Comparison of ENCODE assay signal across 20 mouse cellular contexts in genomic region chr2:164566997-164567396, GRCm38 (mm10). TPM values are rescaled to one million over a fixed set of nuclear protein-coding genes. Genes with fewer than 3 reads are reported as not detected.
A peak's percentile ranks its signal among the peaks of the same experiment; 100 is the strongest.
DNase-seq lines count a peak whose midpoint lies in the region; TF ChIP-seq lines count a peak whose summit lies in the region.
"Had no signal": no experiment of that assay in that cellular context is flagged by ENCODE, and none has a peak within 500 bp of the region (broad histone marks: within the 10 kb centered on the region; RNA-seq: fewer than 3 reads in every experiment).

No protein-coding gene starts in this region.

- no peaks in the 10 kb centered on the region for H3K36me3 ChIP-seq in heart, embryonic 10.5 days
- H3K36me3 ChIP-seq: forebrain, embryonic 12.5 days; liver, embryonic 13.5 days; neural tube, embryonic 12.5 days had no signal

- no peaks in the 10 kb centered on the region for H3K9me3 ChIP-seq in heart, embryonic 10.5 days
- H3K9me3 ChIP-seq: embryonic facial prominence, embryonic 13.5 days; forebrain, embryonic 12.5 days; liver, embryonic 13.5 days; neural tube, embryonic 12.5 days had no signal

- DNase-seq in left cerebral cortex, adult 2 months (ENCODE audit: extremely low spot score in 1 of 2, low spot score in 2 of 2): no peak
- DNase-seq in left cerebral cortex, postnatal 36 days (ENCODE audit: low spot score in 2 of 2): no peak
- DNase-seq in 3T3-L1 (ENCODE audit: low read depth, low spot score) (peak; percentile 19), A20 (ENCODE audit: low read depth, low spot score) (peak; percentile 10), ZHBTc4 (ENCODE audit: low read depth, low spot score) (peak; percentile 37)
- no peak for DNase-seq in heart, adult 8-10 months (ENCODE audit: low spot score)
- DNase-seq in heart, embryonic 10.5 days (ENCODE audit: low spot score): no peak
- DNase-seq: kidney, adult 18-20 months; liver, embryonic 13.5 days; right cerebral cortex, postnatal 4 days had no signal

- peaks cover 21% of the 10 kb centered on the region for H3K4me1 ChIP-seq in heart, embryonic 10.5 days
- H3K4me1 ChIP-seq: liver, embryonic 13.5 days had no signal

- 83% methylated on average over 2 of the region's 2 CpGs for WGBS in heart, embryonic 10.5 days

- intact Hi-C loops in left cerebral cortex, adult 2 months (cut with DNase I): no loop called here
- intact Hi-C loops in left cerebral cortex, postnatal 36 days (cut with DNase I): no loop called here

- H3K27me3 ChIP-seq in heart, embryonic 10.5 days (ENCODE audit: insufficient read depth, poor library complexity, severe bottlenecking): peaks cover 29% of the 10 kb centered on the region

- no peak overlapping the region for H3K27ac ChIP-seq in left cerebral cortex, adult 2 months
- no peak overlapping the region for H3K27ac ChIP-seq in heart, embryonic 10.5 days
- H3K27ac ChIP-seq: embryonic facial prominence, embryonic 13.5 days; forebrain, embryonic 12.5 days; hindbrain, embryonic 10.5 days; liver, embryonic 13.5 days; neural tube, embryonic 12.5 days had no signal

- peak; percentile 2; the same call in 1 of the 2 replicates for TF ChIP-seq CTCF in left cerebral cortex, adult 2 months (IDR thresholded peaks at IDR 0.05)

- H3K4me3 ChIP-seq in left cerebral cortex, adult 2 months: no peak overlapping the region
- no peak overlapping the region for H3K4me3 ChIP-seq in heart, embryonic 10.5 days
- H3K4me3 ChIP-seq: embryonic facial prominence, embryonic 13.5 days; forebrain, embryonic 12.5 days; hindbrain, embryonic 10.5 days; liver, embryonic 13.5 days; neural tube, embryonic 12.5 days had no signal

RNA-seq across cellular contexts. Expression of gene Wfdc2, which starts 4.8 kb away (rescaled TPM):
- total RNA-seq in left cerebral cortex, adult 2 months (2021): 1 to 10 TPM in 1 of 2 experiments, under 1 TPM in 1; 0.70 to 1.3 TPM
- total RNA-seq in left cerebral cortex, postnatal 36 days (2021): not detected
- total RNA-seq in heart, adult 8-10 months (2022): 1 to 10 TPM in 3 of 4 experiments, under 1 TPM in 1; 0.73 to 3.1 (median 2.1) TPM
- 11.1 and 28.0 TPM in 2 replicates for polyA plus RNA-seq in heart, embryonic 10.5 days (2016; fragmentation: Nextera tagmentation; extraction: Ambion mirVana)
- total RNA-seq: gastrocnemius, adult 18-20 months had no signal

RNA-seq across cellular contexts. Expression of gene Spint3, which starts 6.3 kb away (rescaled TPM):
- total RNA-seq in left cerebral cortex, adult 2 months (2021): not detected
- not detected for total RNA-seq in left cerebral cortex, postnatal 36 days (2021)
- not detected for total RNA-seq in heart, adult 8-10 months (2022)
- not detected in 2 replicates for polyA plus RNA-seq in heart, embryonic 10.5 days (2016; fragmentation: Nextera tagmentation; extraction: Ambion mirVana)
- total RNA-seq: adrenal gland, adult 18-20 months; gastrocnemius, adult 18-20 months; left cerebral cortex, postnatal 10 days; megakaryocyte progenitor cell, adult 5-6 weeks had no signal
- polyA plus RNA-seq: embryonic facial prominence, embryonic 13.5 days; forebrain, embryonic 12.5 days; heart, embryonic 11.5 days; hindbrain, embryonic 10.5 days; liver, embryonic 13.5 days; midbrain, embryonic 16.5 days; neural tube, embryonic 12.5 days had no signal

RNA-seq across cellular contexts. Expression of gene Wfdc6a, which starts 18.2 kb away (rescaled TPM):
- total RNA-seq in left cerebral cortex, adult 2 months (2021): not detected
- not detected for total RNA-seq in left cerebral cortex, postnatal 36 days (2021)
- under 1 TPM in 1 of 4 experiments, not detected in 3; 0.49 TPM for total RNA-seq in heart, adult 8-10 months (2022)
- not detected in 2 replicates for polyA plus RNA-seq in heart, embryonic 10.5 days (2016; fragmentation: Nextera tagmentation; extraction: Ambion mirVana)
- total RNA-seq: gastrocnemius, adult 18-20 months; megakaryocyte progenitor cell, adult 5-6 weeks had no signal
- polyA plus RNA-seq: embryonic facial prominence, embryonic 13.5 days; forebrain, embryonic 12.5 days; heart, embryonic 11.5 days; hindbrain, embryonic 10.5 days; midbrain, embryonic 16.5 days; neural tube, embryonic 12.5 days had no signal

RNA-seq across cellular contexts. Expression of gene Eppin, which starts 26.4 kb away (rescaled TPM):
- not detected for total RNA-seq in left cerebral cortex, adult 2 months (2021)
- total RNA-seq in left cerebral cortex, postnatal 36 days (2021): not detected
- not detected for total RNA-seq in heart, adult 8-10 months (2022)
- not detected in 2 replicates for polyA plus RNA-seq in heart, embryonic 10.5 days (2016; fragmentation: Nextera tagmentation; extraction: Ambion mirVana)
- total RNA-seq: adrenal gland, adult 18-20 months; gastrocnemius, adult 18-20 months; left cerebral cortex, postnatal 10 days; megakaryocyte progenitor cell, adult 5-6 weeks had no signal
- polyA plus RNA-seq: embryonic facial prominence, embryonic 13.5 days; forebrain, embryonic 12.5 days; heart, embryonic 11.5 days; hindbrain, embryonic 10.5 days; liver, embryonic 13.5 days; midbrain, embryonic 16.5 days; neural tube, embryonic 12.5 days had no signal

RNA-seq across cellular contexts. Expression of gene Wfdc6b, which starts 46.3 kb away (rescaled TPM):
- total RNA-seq in left cerebral cortex, adult 2 months (2021): not detected
- not detected for total RNA-seq in left cerebral cortex, postnatal 36 days (2021)
- not detected for total RNA-seq in heart, adult 8-10 months (2022)
- not detected in 2 replicates for polyA plus RNA-seq in heart, embryonic 10.5 days (2016; fragmentation: Nextera tagmentation; extraction: Ambion mirVana)
- total RNA-seq: adrenal gland, adult 18-20 months; gastrocnemius, adult 18-20 months; left cerebral cortex, postnatal 10 days; megakaryocyte progenitor cell, adult 5-6 weeks had no signal
- polyA plus RNA-seq: embryonic facial prominence, embryonic 13.5 days; forebrain, embryonic 12.5 days; heart, embryonic 11.5 days; hindbrain, embryonic 10.5 days; liver, embryonic 13.5 days; midbrain, embryonic 16.5 days; neural tube, embryonic 12.5 days had no signal

Comparison
In these comparisons a context has a peak if more than half of its experiments do, and no peak if none do; other contexts are left out.
1. DNase-seq: peak in 3T3-L1 (single experiment), A20 (single experiment) and ZHBTc4 (single experiment); none in left cerebral cortex, adult 2 months (0 of 2), left cerebral cortex, postnatal 36 days (0 of 2), heart, adult 8-10 months (single experiment) and heart, embryonic 10.5 days (single experiment).